Mouse (Mus musculus) embryo, embryonic 11 days (tissue): ENCODE measurements around the gene Sphk1.

Experiments
- DNase-seq: peaks from one replicate; pipeline ENCODE4 v3.0.0-alpha.2; 2015

Sphk1 gene

GRCm38 (mm10) chr11:116581376-116581814, 50.7 kb downstream of the Sphk1 start, which contains the start of gene Ube2o:
Gene Ube2o (minus strand): TSS chr11:116581447.
- DNase-seq = peak; percentile 93

GRCm38 (mm10) chr11:116585682-116586081, 55.0 kb downstream of the Sphk1 start:
- DNase-seq = no peak
